Mouse (Mus musculus): ENCODE results near the gene Kptn. TPM values are rescaled to one million over a fixed set of nuclear protein-coding genes. Genes with fewer than 3 reads are reported as not detected.

Kptn gene
- polyA plus RNA-seq, 1 experiment: not detected

- TF ChIP-seq CTCF (IDR thresholded peaks at IDR 0.05; ENCODE audit: insufficient read depth, low read depth, low read length) (no peak), POLR2A (IDR thresholded peaks at IDR 0.05; ENCODE audit: insufficient read depth, low read depth, low read length) (no peak)
- Histone ChIP-seq H3K4me3 (ENCODE audit: insufficient read depth, low read depth, low read length) (0 out of 2 replicates have a peak overlapping the region, but pooled peaks have one; percentile 4), H3K4me1 (ENCODE audit: control insufficient read depth, insufficient read depth, low read length) (peaks cover 54% of the 10 kb centered on the region), H3K27ac (ENCODE audit: insufficient read depth, low read depth, low read length) (no peak overlapping the region)
- WGBS: 76% methylated on average over 4 of the region's 4 CpGs
Measured at GRCm38 (mm10) chr7:16099901-16100300, 19.8 kb upstream of the Kptn start.

GRCm38 (mm10) chr7:16101081-16101480, 18.6 kb upstream of the Kptn start:
- WGBS: 79% methylated on average over 7 of the region's 7 CpGs
- Histone ChIP-seq H3K4me1 (ENCODE audit: control insufficient read depth, insufficient read depth, low read length) (peaks cover 59% of the 10 kb centered on the region), H3K27ac (ENCODE audit: insufficient read depth, low read depth, low read length) (no peak overlapping the region; the same call in 1 of the 2 replicates), H3K4me3 (ENCODE audit: insufficient read depth, low read depth, low read length) (no peak overlapping the region)
- TF ChIP-seq POLR2A (IDR thresholded peaks at IDR 0.05; ENCODE audit: insufficient read depth, low read depth, low read length): no peak
- no peak for TF ChIP-seq CTCF (IDR thresholded peaks at IDR 0.05; ENCODE audit: insufficient read depth, low read depth, low read length)

GRCm38 (mm10) chr7:16101726-16102475, 17.8 kb upstream of the Kptn start:
- TF ChIP-seq CTCF (IDR thresholded peaks at IDR 0.05; ENCODE audit: insufficient read depth, low read depth, low read length): no peak
- no peak for TF ChIP-seq POLR2A (IDR thresholded peaks at IDR 0.05; ENCODE audit: insufficient read depth, low read depth, low read length)
- Histone ChIP-seq H3K27ac (ENCODE audit: insufficient read depth, low read depth, low read length) (peak overlapping the region; percentile 14; the same call in 1 of the 2 replicates), H3K4me3 (ENCODE audit: insufficient read depth, low read depth, low read length) (no peak overlapping the region), H3K4me1 (ENCODE audit: control insufficient read depth, insufficient read depth, low read length) (peaks cover 60% of the 10 kb centered on the region)
- 36% methylated on average over 15 of the region's 15 CpGs for WGBS

GRCm38 (mm10) chr7:16102686-16103226, 16.9 kb upstream of the Kptn start:
- Histone ChIP-seq H3K27ac (ENCODE audit: insufficient read depth, low read depth, low read length) (peak overlapping the region; percentile 88), H3K4me3 (ENCODE audit: insufficient read depth, low read depth, low read length) (no peak overlapping the region), H3K4me1 (ENCODE audit: control insufficient read depth, insufficient read depth, low read length) (peaks cover 64% of the 10 kb centered on the region)
- 47% methylated on average over 5 of the region's 5 CpGs for WGBS
- no peak for TF ChIP-seq POLR2A (IDR thresholded peaks at IDR 0.05; ENCODE audit: insufficient read depth, low read depth, low read length)
- TF ChIP-seq CTCF (IDR thresholded peaks at IDR 0.05; ENCODE audit: insufficient read depth, low read depth, low read length): no peak

GRCm38 (mm10) chr7:16103760-16104159, 15.9 kb upstream of the Kptn start:
- 16% methylated on average over 6 of the region's 6 CpGs for WGBS
- TF ChIP-seq POLR2A (IDR thresholded peaks at IDR 0.05; ENCODE audit: insufficient read depth, low read depth, low read length): no peak
- no peak for TF ChIP-seq CTCF (IDR thresholded peaks at IDR 0.05; ENCODE audit: insufficient read depth, low read depth, low read length)
- peak overlapping the region; percentile 94 for H3K27ac ChIP-seq (ENCODE audit: insufficient read depth, low read depth, low read length)
- H3K4me3 ChIP-seq (ENCODE audit: insufficient read depth, low read depth, low read length): no peak overlapping the region
- peaks cover 66% of the 10 kb centered on the region for H3K4me1 ChIP-seq (ENCODE audit: control insufficient read depth, insufficient read depth, low read length)

- WGBS: 66% methylated on average over 7 of the region's 7 CpGs
- H3K4me1 ChIP-seq (ENCODE audit: control insufficient read depth, insufficient read depth, low read length): peaks cover 67% of the 10 kb centered on the region
- TF ChIP-seq POLR2A (IDR thresholded peaks at IDR 0.05; ENCODE audit: insufficient read depth, low read depth, low read length) (no peak), CTCF (IDR thresholded peaks at IDR 0.05; ENCODE audit: insufficient read depth, low read depth, low read length) (no peak)
- H3K27ac ChIP-seq (ENCODE audit: insufficient read depth, low read depth, low read length): peak overlapping the region; percentile 94
- no peak overlapping the region for H3K4me3 ChIP-seq (ENCODE audit: insufficient read depth, low read depth, low read length)
Measured at GRCm38 (mm10) chr7:16104611-16105388, 14.9 kb upstream of the Kptn start.

GRCm38 (mm10) chr7:16108886-16109542, 10.7 kb upstream of the Kptn start:
- peaks cover 54% of the 10 kb centered on the region for H3K4me1 ChIP-seq (ENCODE audit: control insufficient read depth, insufficient read depth, low read length)
- no peak overlapping the region for H3K27ac ChIP-seq (ENCODE audit: insufficient read depth, low read depth, low read length)

GRCm38 (mm10) chr7:16110158-16110557, 9.5 kb upstream of the Kptn start:
- no peak overlapping the region for H3K4me3 ChIP-seq (ENCODE audit: insufficient read depth, low read depth, low read length)
- WGBS: 96% methylated on average over 8 of the region's 8 CpGs
- TF ChIP-seq POLR2A (IDR thresholded peaks at IDR 0.05; ENCODE audit: insufficient read depth, low read depth, low read length) (no peak), CTCF (IDR thresholded peaks at IDR 0.05; ENCODE audit: insufficient read depth, low read depth, low read length) (no peak)
- H3K27ac ChIP-seq (ENCODE audit: insufficient read depth, low read depth, low read length): no peak overlapping the region
- peaks cover 45% of the 10 kb centered on the region for H3K4me1 ChIP-seq (ENCODE audit: control insufficient read depth, insufficient read depth, low read length)

More at GRCm38 (mm10) chr7:16108886-16109542, 10.7 kb upstream of the Kptn start:
- WGBS: 84% methylated on average over 9 of the region's 9 CpGs
- TF ChIP-seq POLR2A (IDR thresholded peaks at IDR 0.05; ENCODE audit: insufficient read depth, low read depth, low read length): no peak
- no peak overlapping the region for H3K4me3 ChIP-seq (ENCODE audit: insufficient read depth, low read depth, low read length)
